Mouse (Mus musculus) neural tube, embryonic 11.5 days (tissue): Measurements from ENCODE around the gene Prkg1. TPM values are rescaled to one million over a fixed set of nuclear protein-coding genes. Genes with fewer than 3 reads are reported as not detected.

Source experiments
- ATAC-seq: fragments of 200-750 bp; cut with Nextera tagmentation; 2 replicates; pipeline ENCODE4 v1.8.0; 2017; ENCODE audit warnings: moderate number of reproducible peaks, mild to moderate bottlenecking, moderate TSS enrichment, moderate library complexity; ENCODE audit not compliant: insufficient read depth, low FRiP score, low TSS enrichment
- DNase-seq: peaks from one replicate; pipeline ENCODE4 v3.0.0-alpha.2; 2015; ENCODE audit warnings: low spot score
- H3K27ac ChIP-seq: fragments of 300-500 bp; sonication (generic); 2 replicates; pipeline ENCODE4 v1.5.1; 2014; ENCODE audit warnings: low read depth, mild to moderate bottlenecking, low read length
- H3K27me3 ChIP-seq: fragments of 300-500 bp; sonication (generic); 2 replicates; pipeline ENCODE4 v1.6.1; 2014; ENCODE audit warnings: mild to moderate bottlenecking, low read length, mixed read lengths; ENCODE audit not compliant: control insufficient read depth, insufficient read depth
- H3K36me3 ChIP-seq: fragments of 300-500 bp; sonication (generic); 2 replicates; pipeline ENCODE4 v1.6.1; 2014; ENCODE audit warnings: mild to moderate bottlenecking, low read length, moderate library complexity, mixed read lengths; ENCODE audit not compliant: control insufficient read depth, insufficient read depth
- H3K4me1 ChIP-seq: fragments of 300-500 bp; sonication (generic); 2 replicates; pipeline ENCODE4 v1.6.1; 2014; ENCODE audit warnings: low read length, mixed read lengths; ENCODE audit not compliant: control insufficient read depth, insufficient read depth
- H3K4me2 ChIP-seq: fragments of 300-500 bp; sonication (generic); 2 replicates; pipeline ENCODE4 v1.6.1; 2014; ENCODE audit warnings: low read depth, mild to moderate bottlenecking, moderate library complexity
- H3K4me3 ChIP-seq: fragments of 300-500 bp; sonication (generic); 2 replicates; pipeline ENCODE4 v1.5.1; 2014; ENCODE audit warnings: low read depth, low read length
- H3K9ac ChIP-seq: fragments of 300-500 bp; sonication (generic); 2 replicates; pipeline ENCODE4 v1.6.1; 2014; ENCODE audit warnings: mild to moderate bottlenecking, low read length
- H3K9me3 ChIP-seq: fragments of 300-500 bp; sonication (generic); 2 replicates; pipeline ENCODE4 v1.6.1; 2016; ENCODE audit warnings: low read length; ENCODE audit not compliant: control insufficient read depth
- WGBS: fragments of 180-500 bp; shearing (Covaris S2); extraction: QIAGEN DNeasy Blood & Tissue Kit; methylation state at CpG from one replicate; pipeline ENCODE4 v1.1.7; 2014; 5-methylcytosine and 5-hydroxymethylcytosine counted together
- polyA plus RNA-seq: library from polyadenylated mRNA; unstranded; fragments of >200 nt; fragmentation: Nextera tagmentation; extraction: Ambion mirVana; gene quantifications from 2 replicates; pipeline ENCODE4 v1.2.1, GENCODE M21; 2014

The Prkg1 gene
- polyA plus RNA-seq, 1 experiment from 2014 or later, result 8.2 TPM

DNA sequence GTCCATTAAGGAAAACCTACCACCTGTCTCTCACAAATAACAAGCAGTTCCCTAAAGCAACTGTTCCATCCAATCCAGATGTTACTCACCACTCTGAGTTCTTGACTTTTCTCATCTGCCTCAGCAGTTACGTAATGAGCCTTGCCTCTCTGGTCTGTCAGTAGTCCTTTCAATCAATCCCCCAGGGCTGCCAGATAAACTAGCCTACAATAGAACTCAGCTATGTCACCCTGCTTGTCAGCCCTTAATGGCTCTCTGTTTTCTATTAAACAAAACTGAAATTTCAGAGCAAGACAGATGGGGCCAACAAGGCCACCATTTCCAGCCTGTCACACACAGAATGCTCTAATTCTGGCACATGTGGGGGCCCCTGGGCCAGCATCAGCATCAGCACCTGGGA lies 293.1 kb downstream of the Prkg1 start:
- Histone ChIP-seq H3K9me3 (no peaks in the 10 kb centered on the region), H3K4me2 (no peak overlapping the region), H3K4me3 (no peak overlapping the region), H3K27ac (no peak overlapping the region), H3K9ac (no peak overlapping the region), H3K4me1 (no peaks in the 10 kb centered on the region), H3K27me3 (no peaks in the 10 kb centered on the region), H3K36me3 (no peaks in the 10 kb centered on the region)
- ATAC-seq (no peak), DNase-seq (no peak)
- WGBS, result 24% methylated on average over 1 of the region's 1 CpGs

DNA sequence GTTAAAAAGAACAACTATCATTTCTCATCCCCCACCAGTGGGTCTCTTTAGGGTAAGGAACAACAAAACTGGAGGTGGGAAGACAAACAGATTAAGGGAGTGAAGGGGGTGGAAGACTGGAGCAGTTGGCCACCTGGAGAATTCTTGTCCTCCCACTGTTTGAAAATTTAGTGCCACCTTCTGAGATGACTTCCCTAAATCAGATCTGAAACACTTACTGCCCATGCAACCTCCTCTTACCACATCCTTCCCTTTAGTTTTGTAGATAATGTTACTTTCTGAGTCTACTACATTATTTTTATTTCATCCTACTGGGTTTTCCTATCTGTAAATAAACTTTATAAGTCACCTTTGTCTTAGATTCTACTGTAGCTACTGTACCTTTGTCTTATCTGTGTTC lies 304.6 kb downstream of the Prkg1 start:
- no peak overlapping the region for H3K4me3 ChIP-seq
- H3K36me3 ChIP-seq, result no peaks in the 10 kb centered on the region
- H3K4me1 ChIP-seq, result no peaks in the 10 kb centered on the region
- ATAC-seq (no peak), DNase-seq (no peak)
- no peaks in the 10 kb centered on the region for H3K27me3 ChIP-seq
- H3K27ac ChIP-seq, result no peak overlapping the region
- H3K9me3 ChIP-seq, result no peaks in the 10 kb centered on the region
- H3K9ac ChIP-seq, result no peak overlapping the region
- H3K4me2 ChIP-seq, result no peak overlapping the region

DNA sequence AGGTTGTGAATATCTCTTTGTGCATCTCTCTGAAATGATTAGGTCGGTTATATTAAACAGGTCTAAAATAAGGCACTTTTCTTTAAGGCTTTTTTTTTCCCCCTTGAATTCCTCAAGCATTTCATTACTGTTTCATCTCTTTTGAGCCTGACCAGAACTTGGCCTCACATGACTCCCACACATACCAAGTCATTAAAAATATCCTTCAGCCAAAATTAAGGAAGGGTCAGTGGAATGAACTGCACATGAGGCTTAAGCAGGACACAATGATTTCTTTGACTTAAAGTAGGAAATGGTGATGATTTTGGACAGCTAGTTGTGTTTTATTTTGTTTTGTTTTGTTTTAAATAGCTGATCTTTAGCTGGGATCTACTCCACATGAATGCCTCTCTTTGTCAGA lies 320.7 kb downstream of the Prkg1 start:
- Histone ChIP-seq H3K27ac (no peak overlapping the region), H3K4me1 (no peaks in the 10 kb centered on the region), H3K9me3 (no peaks in the 10 kb centered on the region), H3K4me3 (no peak overlapping the region), H3K4me2 (no peak overlapping the region), H3K36me3 (no peaks in the 10 kb centered on the region), H3K9ac (no peak overlapping the region), H3K27me3 (no peaks in the 10 kb centered on the region)
- no peak for ATAC-seq
- 79% methylated on average over 1 of the region's 1 CpGs for WGBS
- no peak for DNase-seq

DNA sequence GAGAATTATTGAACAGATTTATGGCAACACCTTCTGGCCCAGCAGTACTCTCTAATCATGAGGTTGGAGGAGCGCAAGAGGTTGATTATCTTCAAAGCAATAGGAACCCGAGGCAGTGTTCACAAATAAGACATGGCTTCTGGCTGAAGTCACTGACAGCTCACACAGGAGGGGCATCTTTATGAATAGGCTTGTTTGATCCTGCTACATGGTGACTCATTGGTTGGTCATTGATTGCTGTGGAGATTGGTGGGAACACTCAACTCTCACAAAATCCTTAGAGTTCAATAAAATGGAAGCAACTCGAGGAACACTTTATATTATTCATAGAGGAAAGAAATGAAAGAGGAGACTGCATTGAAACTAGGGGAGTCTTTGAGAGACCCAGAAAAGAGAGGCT lies 322.5 kb downstream of the Prkg1 start:
- H3K4me3 ChIP-seq, result no peak overlapping the region
- H3K27ac ChIP-seq, result no peak overlapping the region
- DNase-seq (no peak), ATAC-seq (no peak)
- WGBS, result 79% methylated on average over 3 of the region's 3 CpGs
- H3K4me2 ChIP-seq, result no peak overlapping the region
- no peaks in the 10 kb centered on the region for H3K27me3 ChIP-seq
- H3K9me3 ChIP-seq, result no peaks in the 10 kb centered on the region
- no peak overlapping the region for H3K9ac ChIP-seq
- H3K4me1 ChIP-seq, result no peaks in the 10 kb centered on the region
- H3K36me3 ChIP-seq, result no peaks in the 10 kb centered on the region

DNA sequence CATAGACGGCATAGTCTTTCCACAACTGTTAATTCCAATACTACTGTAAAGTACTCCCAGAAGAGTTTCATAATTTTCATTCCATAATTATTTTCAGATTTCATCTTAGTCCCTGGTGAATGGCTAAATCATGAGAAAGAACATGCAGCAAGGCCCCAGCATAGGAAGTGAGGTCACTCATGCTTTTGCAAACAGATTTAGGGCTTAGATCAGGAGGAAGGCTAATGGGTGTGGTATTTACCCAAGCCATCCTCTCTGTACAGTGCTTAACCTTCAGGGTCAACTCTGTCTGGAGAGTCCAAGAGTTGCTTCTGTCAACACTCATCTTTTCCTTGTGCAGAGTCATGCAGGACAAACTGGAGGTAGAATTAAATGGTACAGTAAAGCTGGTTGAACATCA lies 331.4 kb downstream of the Prkg1 start:
- no peaks in the 10 kb centered on the region for H3K27me3 ChIP-seq
- H3K4me2 ChIP-seq, result no peak overlapping the region
- no peaks in the 10 kb centered on the region for H3K36me3 ChIP-seq
- H3K4me3 ChIP-seq, result no peak overlapping the region
- H3K9me3 ChIP-seq, result no peaks in the 10 kb centered on the region
- H3K9ac ChIP-seq, result no peak overlapping the region
- no peak overlapping the region for H3K27ac ChIP-seq
- DNase-seq, result no peak
- no peaks in the 10 kb centered on the region for H3K4me1 ChIP-seq
- 86% methylated on average over 1 of the region's 1 CpGs for WGBS
- no peak for ATAC-seq

DNA sequence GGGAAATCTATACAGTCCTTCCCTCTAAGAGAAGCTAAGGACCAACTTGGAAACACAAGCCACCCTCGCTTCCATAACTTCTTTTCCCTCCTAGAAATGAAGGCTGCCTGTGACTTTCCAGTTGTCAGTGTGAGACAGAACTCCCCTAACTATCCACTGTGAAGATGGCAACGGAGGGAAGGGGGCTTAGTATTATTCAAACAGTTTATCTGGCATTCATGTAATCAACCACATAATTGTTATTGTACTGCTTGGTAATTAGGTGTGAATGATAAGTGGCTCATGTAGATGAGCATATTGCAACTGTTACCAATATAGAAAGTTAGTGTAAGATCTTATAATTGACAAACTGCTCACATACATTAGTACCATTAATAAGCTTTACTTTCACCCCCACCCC lies 333.4 kb downstream of the Prkg1 start:
- no peak for ATAC-seq
- Histone ChIP-seq H3K27ac (no peak overlapping the region), H3K9me3 (no peaks in the 10 kb centered on the region), H3K4me3 (no peak overlapping the region), H3K4me1 (no peaks in the 10 kb centered on the region), H3K4me2 (no peak overlapping the region), H3K9ac (no peak overlapping the region), H3K27me3 (no peaks in the 10 kb centered on the region), H3K36me3 (no peaks in the 10 kb centered on the region)
- WGBS, result 73% methylated on average over 2 of the region's 2 CpGs
- no peak for DNase-seq

DNA sequence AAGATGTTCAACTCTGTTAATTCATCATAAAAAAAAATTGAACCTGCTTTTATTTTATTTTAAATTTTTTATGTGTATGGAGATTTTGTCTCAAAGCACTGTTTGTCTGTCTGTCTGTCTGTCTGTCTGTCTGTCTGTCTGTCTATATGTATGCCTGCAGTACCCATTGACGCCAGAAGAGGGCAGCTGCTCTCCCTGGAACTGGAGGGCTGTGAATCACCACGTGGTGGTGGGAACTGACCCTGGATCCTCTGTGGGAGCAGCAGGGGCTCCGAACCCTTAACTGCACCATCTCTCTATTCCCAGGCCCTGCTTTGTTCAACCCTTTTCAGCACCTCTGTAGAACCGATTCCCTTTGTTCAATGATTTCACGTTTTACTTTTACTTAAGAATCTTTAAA lies 338.7 kb downstream of the Prkg1 start:
- DNase-seq, result no peak
- no peak overlapping the region for H3K4me2 ChIP-seq
- H3K36me3 ChIP-seq, result no peaks in the 10 kb centered on the region
- H3K27me3 ChIP-seq, result no peaks in the 10 kb centered on the region
- H3K27ac ChIP-seq, result no peak overlapping the region
- no peak overlapping the region for H3K4me3 ChIP-seq
- 67% methylated on average over 5 of the region's 5 CpGs for WGBS
- ATAC-seq, result no peak
- no peak overlapping the region for H3K9ac ChIP-seq
- no peaks in the 10 kb centered on the region for H3K4me1 ChIP-seq
- no peaks in the 10 kb centered on the region for H3K9me3 ChIP-seq

DNA sequence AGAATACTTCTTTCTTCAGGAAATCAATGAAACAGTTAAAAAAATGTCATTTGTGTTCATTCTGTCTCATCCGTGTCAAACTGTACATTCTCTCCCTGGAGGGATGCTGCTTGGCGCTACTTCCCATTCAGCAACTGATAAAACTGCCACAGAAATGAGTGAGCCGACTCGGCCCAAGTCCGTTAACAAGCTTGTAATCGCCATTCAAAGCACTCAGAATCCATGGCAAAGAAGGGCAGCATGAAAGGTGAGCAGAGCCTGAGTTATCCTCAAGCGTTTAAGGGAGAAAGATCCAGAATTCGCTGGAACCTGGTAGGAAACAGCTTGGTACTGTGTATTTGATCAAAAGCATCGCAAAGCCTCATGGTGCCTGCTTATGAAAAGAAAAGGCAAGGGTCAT lies 339.6 kb downstream of the Prkg1 start:
- ATAC-seq, result no peak
- no peaks in the 10 kb centered on the region for H3K4me1 ChIP-seq
- H3K27ac ChIP-seq, result no peak overlapping the region
- DNase-seq, result peak; percentile 18
- no peaks in the 10 kb centered on the region for H3K36me3 ChIP-seq
- H3K4me3 ChIP-seq, result no peak overlapping the region
- H3K4me2 ChIP-seq, result no peak overlapping the region
- H3K9me3 ChIP-seq, result no peaks in the 10 kb centered on the region
- no peak overlapping the region for H3K9ac ChIP-seq
- no peaks in the 10 kb centered on the region for H3K27me3 ChIP-seq
- WGBS, result 63% methylated on average over 9 of the region's 9 CpGs

DNA sequence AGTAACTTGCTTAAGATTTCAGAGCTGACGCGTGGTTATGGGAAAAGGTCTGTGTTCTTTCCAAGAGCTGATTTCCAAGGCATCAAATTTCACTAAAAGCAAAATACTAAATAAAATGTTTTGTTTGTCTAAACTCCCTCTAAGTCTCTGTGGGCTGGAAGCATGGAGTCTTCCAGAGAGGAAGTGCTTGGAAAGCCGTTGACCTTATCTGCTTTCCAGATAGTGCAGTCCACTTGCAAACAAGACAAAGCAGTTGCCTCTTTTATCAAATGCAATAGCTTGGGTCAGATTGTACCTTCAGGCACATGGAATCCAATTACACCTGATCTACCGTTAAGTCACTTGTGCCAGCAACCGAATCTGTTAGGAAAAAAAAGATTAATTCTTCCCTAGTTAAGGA lies 340.5 kb downstream of the Prkg1 start:
- H3K27ac ChIP-seq, result no peak overlapping the region
- ATAC-seq (no peak), DNase-seq (no peak)
- no peaks in the 10 kb centered on the region for H3K4me1 ChIP-seq
- H3K4me2 ChIP-seq, result no peak overlapping the region
- H3K4me3 ChIP-seq, result no peak overlapping the region
- H3K36me3 ChIP-seq, result no peaks in the 10 kb centered on the region
- no peaks in the 10 kb centered on the region for H3K27me3 ChIP-seq
- H3K9me3 ChIP-seq, result no peaks in the 10 kb centered on the region
- 81% methylated on average over 5 of the region's 5 CpGs for WGBS
- no peak overlapping the region for H3K9ac ChIP-seq
